Mouse (Mus musculus) bone marrow, adult 2 months (tissue): ENCODE measurements around the gene Cmbl. TPM values are rescaled to one million over a fixed set of nuclear protein-coding genes. Genes with fewer than 3 reads are reported as not detected.

Experiments
- H3K27ac ChIP-seq: fragments of 200-500 bp; 2 replicates; pipeline ENCODE4 v1.5.1; 2012; ENCODE audit warnings: low read depth, mild to moderate bottlenecking, control low read depth, inconsistent platforms, low read length; ENCODE audit not compliant: control insufficient read depth, poor library complexity, insufficient read depth
- H3K4me1 ChIP-seq: fragments of 200-500 bp; 2 replicates; pipeline ENCODE4 v1.6.1; 2011; ENCODE audit warnings: low read length; ENCODE audit not compliant: control insufficient read depth, insufficient read depth
- H3K4me3 ChIP-seq: fragments of 200-500 bp; replicated peaks from 2 replicates; pipeline ENCODE3; 2011; ENCODE audit warnings: mild to moderate bottlenecking, low read depth, low read length, control low read depth; ENCODE audit not compliant: control insufficient read depth
- CTCF ChIP-seq: fragments of 200-500 bp; IDR thresholded peaks from 2 replicates; pipeline ENCODE4 v1.5.1; 2011; ENCODE audit warnings: low read length, control low read depth; ENCODE audit not compliant: control insufficient read depth, insufficient read depth
- POLR2A ChIP-seq: fragments of 200-500 bp; IDR thresholded peaks from 2 replicates; pipeline ENCODE4 v1.6.1; 2011; ENCODE audit warnings: low read depth, mild to moderate bottlenecking, control low read depth, low read length, borderline replicate concordance; ENCODE audit not compliant: control insufficient read depth
- WGBS: fragments of 180-500 bp; shearing (Covaris S2); methylation state at CpG from one replicate; pipeline ENCODE4 v1.1.7; 2018; 5-methylcytosine and 5-hydroxymethylcytosine counted together
- polyA plus RNA-seq: library from polyadenylated mRNA; stranded (reverse); fragments of >200 nt; gene quantifications from 2 replicates; pipeline ENCODE4 v1.2.4, GENCODE M21; 2011; ENCODE audit warnings: low replicate concordance; ENCODE audit not compliant: missing spikeins, insufficient read depth, insufficient read length

The Cmbl gene
- polyA plus RNA-seq, 1 experiment: 10.2 TPM

GRCm38 (mm10) chr15:31631396-31631858 is 66.2 kb downstream of the Cmbl start:
- no peak for TF ChIP-seq CTCF
- no peak for TF ChIP-seq POLR2A
- Histone ChIP-seq H3K4me3 (no peak overlapping the region), H3K27ac (no peak overlapping the region), H3K4me1 (no peaks in the 10 kb centered on the region; the same call in 1 of the 2 replicates)
- WGBS: 87% methylated on average over 12 of the region's 12 CpGs

- no peak for TF ChIP-seq POLR2A
- TF ChIP-seq CTCF: no peak
- 79% methylated on average over 4 of the region's 4 CpGs for WGBS
- Histone ChIP-seq H3K4me3 (no peak overlapping the region), H3K27ac (no peak overlapping the region), H3K4me1 (no peaks in the 10 kb centered on the region; the same call in 1 of the 2 replicates)
These were observed 67.3 kb downstream of the Cmbl start for GRCm38 (mm10) chr15:31632478-31632877.

DNA sequence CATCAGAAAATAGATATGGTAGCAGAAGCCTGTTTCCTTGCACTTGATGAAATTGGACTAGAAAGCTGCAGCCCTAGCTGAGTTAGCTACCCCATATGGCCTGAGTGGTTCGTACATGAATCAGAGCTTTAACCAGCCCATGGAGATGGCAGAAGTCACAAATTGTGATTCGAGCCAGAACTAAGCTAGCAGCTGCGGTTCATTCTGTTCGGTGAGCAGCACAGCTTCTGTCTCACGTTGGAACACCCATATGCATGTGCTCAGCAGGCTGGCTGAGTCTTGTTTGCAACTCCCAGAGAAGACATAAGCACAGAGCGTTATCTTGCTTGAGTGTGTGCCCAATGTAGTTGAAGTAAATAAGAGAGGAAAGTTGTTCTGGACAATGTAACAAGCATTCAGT is 69.4 kb downstream of the Cmbl start:
- whole genome bisulfite sequencing: 87% methylated on average over 6 of the region's 6 CpGs

GRCm38 (mm10) chr15:31636091-31636595 is 71.0 kb downstream of the Cmbl start:
- Histone ChIP-seq H3K4me3 (no peak overlapping the region), H3K4me1 (no peaks in the 10 kb centered on the region), H3K27ac (no peak overlapping the region)
- WGBS: 73% methylated on average over 9 of the region's 9 CpGs
- TF ChIP-seq POLR2A: no peak
- TF ChIP-seq CTCF: no peak

More for the DNA sequence above, 69.4 kb downstream of the Cmbl start:
- H3K27ac ChIP-seq: no peak overlapping the region
- TF ChIP-seq CTCF (no peak), POLR2A (no peak)
- no peaks in the 10 kb centered on the region for H3K4me1 ChIP-seq
- H3K4me3 ChIP-seq: no peak overlapping the region

Other genes starting within 250 kb of the Cmbl start
- gene Ankrd33b, start 197.7 kb upstream of the Cmbl start, polyA plus RNA-seq: 1.2 and 3.9 TPM in 2 replicates
- gene Ropn1l, start 111.7 kb upstream of the Cmbl start, polyA plus RNA-seq: not detected in 2 replicates
- gene March6, start 34.3 kb upstream of the Cmbl start, polyA plus RNA-seq: 14.9 and 20.9 TPM in 2 replicates
- gene Cct5, start 36.4 kb downstream of the Cmbl start, polyA plus RNA-seq: 104 and 152 TPM in 2 replicates
- 15.2 and 17.7 TPM in 2 replicates for gene Fam173b, start 36.5 kb downstream of the Cmbl start, polyA plus RNA-seq